Mouse (Mus musculus) CH12.LX (cell line): ENCODE measurements around the gene Coro6.

Source experiments
- CTCF ChIP-seq, 2 experiments: IDR thresholded peaks in 1 of 2; conservative IDR thresholded peaks in 1 of 2; 2 replicates each; pipeline ENCODE4 v1.5.1; 2011 to 2012; ENCODE audit warnings: low read depth in 2 of 2, low read length in 2 of 2, improper control_type of control experiment in 1 of 2, inconsistent platforms in 1 of 2, mild to moderate bottlenecking in 1 of 2, moderate library complexity in 1 of 2
- HCFC1 ChIP-seq: IDR thresholded peaks from 2 replicates; pipeline ENCODE4 v1.6.1; 2012; ENCODE audit warnings: low read depth, mild to moderate bottlenecking, inconsistent platforms, low read length, improper control_type of control experiment
- MAX ChIP-seq: IDR thresholded peaks from 2 replicates; pipeline ENCODE4 v1.6.1; 2011; ENCODE audit warnings: low read length, improper control_type of control experiment
- ZKSCAN1 ChIP-seq: IDR thresholded peaks from 2 replicates; pipeline ENCODE4 v1.6.1; 2012; ENCODE audit warnings: low read depth, inconsistent platforms, low read length, improper control_type of control experiment, borderline replicate concordance

DNA sequence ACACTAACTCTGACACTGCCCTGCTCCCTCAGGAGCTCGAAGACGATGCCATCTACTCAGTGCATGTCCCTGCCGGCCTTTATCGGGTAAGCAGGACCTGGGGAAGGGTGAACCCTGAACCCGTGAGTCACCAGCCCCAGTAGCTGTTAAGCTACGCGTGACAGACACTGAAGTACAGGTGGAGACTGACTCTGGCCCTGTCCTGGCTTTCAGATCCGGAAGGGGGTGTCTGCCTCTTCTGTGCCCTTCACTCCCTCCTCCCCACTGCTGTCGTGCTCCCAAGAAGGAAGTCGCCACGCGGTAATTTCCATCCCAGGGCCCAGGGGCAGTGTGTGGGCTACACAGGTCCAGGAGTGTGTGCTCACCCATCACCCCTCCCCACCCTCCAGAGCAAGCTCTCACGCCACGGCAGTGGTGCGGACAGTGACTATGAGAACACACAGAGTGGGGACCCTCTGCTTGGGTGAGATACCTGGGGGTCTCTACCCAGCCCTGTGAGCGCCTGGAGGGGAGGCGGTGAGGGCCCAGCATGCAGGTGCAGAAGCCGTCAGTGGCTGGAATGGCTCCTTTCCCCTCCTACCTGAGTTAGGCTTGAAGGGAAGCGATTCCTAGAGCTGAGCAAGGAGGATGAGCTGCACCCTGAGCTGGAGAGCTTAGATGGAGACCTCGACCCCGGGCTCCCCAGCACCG, 43.2 kb downstream of the Coro6 start:
- no peak for TF ChIP-seq CTCF (conservative IDR thresholded peaks at IDR 0.05 in 1 of 2, IDR thresholded peaks at IDR 0.05 in 1 of 2; ENCODE audit: low read depth in 2 of 2, low read length in 2 of 2)
- no peak for TF ChIP-seq HCFC1
- no peak for TF ChIP-seq MAX
- no peak for TF ChIP-seq ZKSCAN1
